ENCODE assay signal across 9 mouse cellular contexts in the genomic region with DNA sequence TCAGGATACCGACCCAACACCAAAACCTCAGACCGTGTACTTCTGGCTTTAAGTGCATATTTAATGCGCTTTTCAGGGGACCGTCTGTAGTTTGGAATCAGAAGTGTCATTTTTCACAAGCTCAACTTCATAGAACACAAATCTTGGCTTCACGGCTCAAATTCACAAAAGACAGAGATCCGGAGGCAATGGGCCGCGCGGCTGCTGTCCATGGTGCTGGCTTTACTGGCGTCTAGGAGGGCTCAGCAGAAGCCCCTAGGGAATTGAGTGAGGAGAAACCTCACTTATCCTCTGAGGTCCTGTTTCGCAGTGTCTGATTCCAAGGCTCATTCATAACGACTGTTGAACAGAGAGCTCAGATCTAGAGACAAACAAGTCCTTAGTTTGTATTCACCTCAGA.
DNase-seq lines count a peak whose midpoint lies in the region; ATAC-seq and TF ChIP-seq lines count a peak whose summit lies in the region.
"Had no signal": no experiment of that assay in that cellular context is flagged by ENCODE, and none has a peak within 500 bp of the region (broad histone marks: within the 10 kb centered on the region; RNA-seq: fewer than 3 reads in every experiment).

No protein-coding gene starts in this region.

- no peaks in the 10 kb centered on the region for H3K9me3 ChIP-seq in forebrain, embryonic 14.5 days (replicated peaks; ENCODE audit: control insufficient read depth, low read length)
- H3K9me3 ChIP-seq in forebrain, embryonic 16.5 days (ENCODE audit: control insufficient read depth, low read length): no peaks in the 10 kb centered on the region
- H3K9me3 ChIP-seq in liver, postnatal 0 days (ENCODE audit: low read length): no peaks in the 10 kb centered on the region
- no peaks in the 10 kb centered on the region for H3K9me3 ChIP-seq in embryonic facial prominence, embryonic 10.5 days

- H3K4me3 ChIP-seq in forebrain, embryonic 14.5 days (ENCODE audit: low read depth, low read length): no peak overlapping the region
- H3K4me3 ChIP-seq in forebrain, embryonic 16.5 days (replicated peaks; ENCODE audit: low read length): no peak overlapping the region
- H3K4me3 ChIP-seq in liver, postnatal 0 days (ENCODE audit: low read depth, low read length): no peak overlapping the region
- no peak overlapping the region for H3K4me3 ChIP-seq in embryonic facial prominence, embryonic 10.5 days

- TF ChIP-seq CTCF in liver, postnatal 0 days (IDR thresholded peaks at IDR 0.05; ENCODE audit: low read depth): no peak

- no peak overlapping the region for H3K9ac ChIP-seq in forebrain, embryonic 14.5 days (ENCODE audit: low read length)
- no peak overlapping the region for H3K9ac ChIP-seq in forebrain, embryonic 16.5 days (replicated peaks; ENCODE audit: low read depth, low read length)
- no peak overlapping the region for H3K9ac ChIP-seq in liver, postnatal 0 days (replicated peaks)

- H3K4me1 ChIP-seq in forebrain, embryonic 14.5 days (ENCODE audit: control insufficient read depth, insufficient read depth, low read length): no peaks in the 10 kb centered on the region
- H3K4me1 ChIP-seq in forebrain, embryonic 16.5 days (replicated peaks; ENCODE audit: control insufficient read depth, insufficient read depth, low read length): no peaks in the 10 kb centered on the region
- no peaks in the 10 kb centered on the region for H3K4me1 ChIP-seq in liver, postnatal 0 days (ENCODE audit: insufficient read depth)
- H3K4me1 ChIP-seq in embryonic facial prominence, embryonic 10.5 days: no peaks in the 10 kb centered on the region

- DNase-seq in forebrain, embryonic 14.5 days (ENCODE audit: low spot score): peak; percentile 13
- peak; percentile 29 for DNase-seq in liver
- no peak for DNase-seq in liver, postnatal 0 days
- DNase-seq in Muller cell, postnatal 12 days (ENCODE audit: inconsistent ontology term): peak; percentile 18
- peak; percentile 80 for DNase-seq in embryonic facial prominence, embryonic 10.5 days (ENCODE audit: low spot score)
- no peak for DNase-seq in T-cell, adult 2 months (ENCODE audit: low spot score)
- no peak for DNase-seq in urinary bladder, adult 18-20 months (ENCODE audit: low spot score in 2 of 2)

- no peak for ATAC-seq in forebrain, embryonic 14.5 days
- ATAC-seq in forebrain, embryonic 16.5 days: no peak
- ATAC-seq in liver, postnatal 0 days: no peak
- ATAC-seq: lung, postnatal 0 days had no signal

- H3K27ac ChIP-seq in forebrain, embryonic 14.5 days (ENCODE audit: low read depth, low read length): no peak overlapping the region
- H3K27ac ChIP-seq in forebrain, embryonic 16.5 days (ENCODE audit: low read length): no peak overlapping the region
- no peak overlapping the region for H3K27ac ChIP-seq in liver, postnatal 0 days (ENCODE audit: low read depth)
- no peak overlapping the region for H3K27ac ChIP-seq in embryonic facial prominence, embryonic 10.5 days (replicated peaks)

- no peaks in the 10 kb centered on the region for H3K27me3 ChIP-seq in forebrain, embryonic 14.5 days (replicated peaks; ENCODE audit: control insufficient read depth, insufficient read depth, low read length)
- no peaks in the 10 kb centered on the region for H3K27me3 ChIP-seq in forebrain, embryonic 16.5 days (replicated peaks; ENCODE audit: control insufficient read depth, insufficient read depth, low read length)
- H3K27me3 ChIP-seq in liver, postnatal 0 days (ENCODE audit: insufficient read depth, low read length): no peaks in the 10 kb centered on the region
- no peaks in the 10 kb centered on the region for H3K27me3 ChIP-seq in embryonic facial prominence, embryonic 10.5 days (replicated peaks; ENCODE audit: low read depth, poor library complexity, severe bottlenecking)

- H3K36me3 ChIP-seq in forebrain, embryonic 14.5 days (ENCODE audit: control insufficient read depth, insufficient read depth, low read length): no peaks in the 10 kb centered on the region
- no peaks in the 10 kb centered on the region for H3K36me3 ChIP-seq in forebrain, embryonic 16.5 days (ENCODE audit: control insufficient read depth, insufficient read depth)
- no peaks in the 10 kb centered on the region for H3K36me3 ChIP-seq in liver, postnatal 0 days (replicated peaks; ENCODE audit: insufficient read depth, low read length)
- no peaks in the 10 kb centered on the region for H3K36me3 ChIP-seq in embryonic facial prominence, embryonic 10.5 days (replicated peaks)

- no peak for TF ChIP-seq EP300 in liver, postnatal 0 days (IDR thresholded peaks at IDR 0.05; ENCODE audit: low read depth)

- H3K4me2 ChIP-seq in forebrain, embryonic 14.5 days (ENCODE audit: low read length): no peak overlapping the region
- no peak overlapping the region for H3K4me2 ChIP-seq in forebrain, embryonic 16.5 days (ENCODE audit: low read length)
- H3K4me2 ChIP-seq in liver, postnatal 0 days (ENCODE audit: low read depth, low read length): no peak overlapping the region

- 30% methylated on average over 12 of the region's 12 CpGs for WGBS in forebrain, embryonic 14.5 days
- WGBS in forebrain, embryonic 16.5 days: 35% methylated on average over 12 of the region's 12 CpGs
- WGBS in liver, postnatal 0 days (ENCODE audit: insufficient replicate concordance): 29% methylated on average over 12 of the region's 12 CpGs
- 30% methylated on average over 12 of the region's 12 CpGs for WGBS in embryonic facial prominence, embryonic 10.5 days

Comparison
In these comparisons a context has a peak if more than half of its experiments do, and no peak if none do; other contexts are left out.
1. DNase-seq: peak in forebrain, embryonic 14.5 days (single experiment), liver (single experiment), Muller cell, postnatal 12 days (single experiment) and embryonic facial prominence, embryonic 10.5 days (single experiment); none in liver, postnatal 0 days (single experiment), T-cell, adult 2 months (single experiment) and urinary bladder, adult 18-20 months (0 of 2).